Mouse (Mus musculus) gastrocnemius, postnatal 25 days (tissue): ENCODE measurements at regions not wholly inside any gene's neighbourhood (a gene's known extent, or its start where the extent isn't known, plus 50 kb on each side); places are given as distances from the start of the nearest gene placed in this dataset.
"Not testable (repeated sequence)": the region's sequence is repeated elsewhere in the genome, so short reads cannot be mapped to it uniquely, and the experiment has no call there.

ENCODE experiments used
- DNase-seq: peaks from one replicate; pipeline ENCODE4 v3.0.0; 2022

DNA sequence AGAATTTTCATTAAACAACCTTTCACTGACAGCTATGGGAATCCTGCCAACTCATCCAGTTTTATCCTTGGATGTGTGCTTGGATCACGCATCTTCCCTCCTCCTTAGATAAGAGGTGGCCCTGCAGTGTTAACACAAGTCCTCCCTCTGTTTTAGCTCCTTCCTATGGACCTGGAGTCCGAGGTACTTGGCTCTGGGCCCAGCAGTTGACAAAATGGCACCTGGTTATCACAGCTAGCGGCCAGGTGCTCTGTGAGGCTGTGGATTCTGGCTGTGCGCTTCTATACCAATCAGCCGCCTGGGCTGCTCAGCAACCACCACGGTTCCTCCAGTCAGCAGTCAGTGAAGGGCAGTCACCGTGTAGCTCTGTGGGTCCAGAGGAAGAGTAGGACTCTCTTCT, 157.4 kb downstream of the Prdm2 start:
- DNase-seq = no peak

DNA sequence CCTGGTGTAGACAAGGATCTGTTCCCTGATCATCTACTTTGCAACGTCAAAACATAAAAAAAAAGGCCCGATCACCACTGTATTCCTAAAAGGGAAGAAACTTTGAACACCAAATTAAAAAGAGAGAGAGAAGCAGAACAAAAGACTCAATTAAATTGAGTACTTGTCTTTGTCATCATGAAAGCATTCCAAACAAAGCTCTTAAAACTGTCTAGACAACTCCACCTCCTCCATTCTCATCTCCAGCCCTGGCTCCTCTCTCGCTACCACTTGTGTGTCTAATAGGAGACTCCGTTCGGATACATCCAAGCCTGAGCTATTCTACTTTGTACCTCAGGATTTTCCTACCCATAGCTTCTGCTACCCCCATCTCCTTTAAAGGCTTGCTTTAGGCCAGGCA, 159.8 kb downstream of the Prdm2 start:
- DNase-seq = no peak

DNA sequence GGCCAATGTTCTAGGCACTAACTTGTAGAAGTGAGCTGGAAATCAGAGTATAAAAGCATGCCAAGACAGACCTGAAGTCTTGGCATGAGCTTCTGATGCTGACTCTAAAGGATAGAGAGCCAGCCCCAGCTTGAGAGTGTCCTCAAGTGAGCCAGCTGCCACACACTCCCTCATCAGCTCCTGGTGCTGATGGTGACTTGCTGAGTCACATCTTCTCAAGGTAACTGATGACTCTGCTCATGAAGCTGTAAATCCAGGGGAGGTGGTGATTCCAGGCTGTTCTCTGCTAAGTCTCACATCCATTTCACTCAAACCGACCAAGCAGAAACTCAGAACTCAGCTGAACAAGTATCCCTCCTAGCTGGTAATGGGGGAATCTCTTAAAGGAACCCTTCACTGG, 161.6 kb downstream of the Prdm2 start:
- no peak for DNase-seq

DNA sequence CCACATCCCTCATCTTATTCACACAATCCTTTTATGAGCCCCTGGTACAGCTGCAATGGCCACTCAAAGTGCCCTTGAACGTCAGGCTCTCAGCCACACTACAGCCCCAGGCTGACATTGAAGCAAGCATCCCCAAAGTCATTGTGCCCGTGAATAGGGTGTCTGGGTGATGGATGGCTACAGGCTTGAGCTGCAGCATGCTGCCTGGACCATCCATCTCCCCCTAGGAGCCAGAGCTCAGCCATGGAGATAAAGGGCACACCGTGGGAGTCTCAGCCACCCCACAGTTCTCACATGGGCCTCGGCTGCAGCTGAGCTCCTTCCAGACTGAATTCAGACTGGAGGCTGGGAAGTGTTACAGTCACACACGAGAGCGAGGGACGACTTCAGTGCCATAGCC, 167.6 kb downstream of the Prdm2 start:
- DNase-seq = no peak

DNA sequence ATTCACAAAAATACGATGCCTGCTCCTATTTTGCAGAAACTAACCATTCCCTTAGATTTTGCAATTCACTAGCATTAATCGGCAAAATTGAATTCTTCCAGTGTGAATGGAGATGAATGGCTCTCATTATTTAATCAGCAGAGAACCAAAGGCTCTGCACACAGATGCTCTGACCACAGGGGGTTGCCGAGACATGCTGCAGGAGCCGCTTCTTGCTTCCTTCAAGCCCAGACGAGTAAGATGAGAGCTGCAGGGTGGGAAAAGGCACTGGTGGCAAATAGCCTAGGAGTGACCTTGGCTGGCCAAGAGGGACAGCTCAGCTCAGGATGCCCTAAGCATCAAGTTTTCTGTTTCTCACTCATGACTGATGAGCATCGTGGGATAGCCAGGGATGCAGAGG, 170.0 kb downstream of the Prdm2 start:
- no peak for DNase-seq

DNA sequence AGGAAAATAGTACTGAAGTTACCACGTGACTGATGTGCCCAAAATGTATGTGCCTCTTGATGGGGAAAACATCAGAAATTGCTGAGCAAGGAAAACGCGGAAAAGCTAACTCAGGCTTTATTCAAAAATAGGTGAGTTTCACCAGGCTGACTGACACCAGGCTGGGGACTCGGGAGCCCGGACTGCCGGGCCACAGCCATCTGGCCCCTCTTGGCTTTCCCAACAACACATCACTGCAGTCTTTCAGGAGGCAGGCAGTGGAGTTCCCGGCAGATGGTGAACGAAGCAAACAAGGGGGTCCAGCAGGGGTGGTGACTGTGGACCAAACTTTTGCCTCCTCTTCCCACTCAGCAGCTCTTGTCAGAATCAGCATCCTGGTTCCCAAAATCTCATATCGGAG, 174.2 kb downstream of the Prdm2 start:
- no peak for DNase-seq

DNA sequence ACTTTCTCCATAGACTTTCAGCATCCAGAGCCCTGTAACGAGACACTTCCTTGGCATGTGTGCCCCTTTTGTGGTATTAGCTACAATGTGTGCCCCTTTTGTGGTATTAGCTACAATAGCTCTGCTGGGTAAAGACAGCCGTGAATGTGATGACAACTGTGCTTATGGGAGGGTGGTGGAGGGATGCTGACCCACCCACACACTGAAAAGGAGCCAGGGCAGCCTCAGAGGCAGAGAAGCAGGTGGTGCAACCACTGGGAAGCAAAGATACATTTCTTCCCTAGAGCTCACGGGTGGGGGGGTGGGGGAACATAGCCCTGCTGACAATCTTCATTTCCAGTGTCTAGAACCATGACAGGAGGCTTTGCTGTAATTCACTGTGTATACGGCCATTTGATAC, 176.1 kb downstream of the Prdm2 start:
- DNase-seq = no peak

DNA sequence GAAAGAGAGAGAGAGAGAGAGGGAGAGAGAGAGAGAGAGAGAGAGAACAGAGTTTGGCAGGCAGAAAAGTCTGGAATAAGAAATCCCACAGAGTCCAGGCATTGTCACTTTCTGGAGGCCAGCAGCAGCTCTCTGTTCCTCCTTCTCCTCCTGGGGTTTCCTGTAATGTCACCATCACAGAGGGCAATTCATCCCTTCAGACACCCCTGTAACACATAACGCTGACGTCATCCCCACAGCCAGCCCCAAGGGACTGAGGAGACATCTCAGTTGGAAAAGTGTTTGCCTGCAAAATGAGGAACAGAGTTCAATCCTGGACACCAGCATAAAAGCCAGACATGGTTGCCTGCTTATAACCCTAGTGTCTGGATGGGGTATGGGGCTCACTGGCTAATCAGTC, 177.7 kb downstream of the Prdm2 start:
- not testable (repeated sequence) for DNase-seq

DNA sequence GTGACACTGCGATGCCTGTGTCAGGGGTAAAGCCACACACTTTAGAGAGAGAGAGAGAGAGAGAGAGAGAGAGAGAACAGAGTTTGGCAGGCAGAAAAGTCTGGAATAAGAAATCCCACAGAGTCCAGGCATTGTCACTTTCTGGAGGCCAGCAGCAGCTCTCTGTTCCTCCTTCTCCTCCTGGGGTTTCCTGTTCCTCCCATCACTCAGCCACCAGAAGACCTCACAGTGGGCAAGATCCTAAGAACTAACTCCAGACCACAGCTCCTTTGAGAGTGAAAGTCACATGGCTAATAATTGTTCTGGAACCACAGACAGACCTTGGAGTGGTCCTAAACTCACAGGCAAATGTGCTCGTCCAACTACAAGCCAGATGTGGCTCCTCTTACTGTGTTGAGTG, 178.5 kb downstream of the Prdm2 start:
- not testable (repeated sequence) for DNase-seq

DNA sequence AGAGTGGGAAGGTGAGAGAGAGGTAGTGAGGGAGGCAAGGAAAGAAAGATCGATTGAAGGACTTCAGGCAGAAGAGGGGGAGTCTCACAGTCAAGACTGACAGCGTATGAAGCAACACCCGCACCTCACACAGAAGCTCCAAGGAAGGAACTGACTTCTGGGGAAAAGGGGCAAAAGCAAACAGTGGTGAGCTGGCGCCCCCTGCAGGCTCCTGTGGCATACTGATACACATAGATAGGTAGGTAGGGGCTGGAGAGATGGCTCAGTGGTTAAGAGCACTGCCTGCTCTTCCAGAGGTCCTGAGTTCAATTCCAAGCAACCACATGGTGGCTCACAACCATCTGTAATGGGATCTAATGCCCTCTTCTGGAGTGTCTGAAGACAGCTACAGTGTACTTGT, 183.0 kb downstream of the Prdm2 start:
- not testable (repeated sequence) for DNase-seq

DNA sequence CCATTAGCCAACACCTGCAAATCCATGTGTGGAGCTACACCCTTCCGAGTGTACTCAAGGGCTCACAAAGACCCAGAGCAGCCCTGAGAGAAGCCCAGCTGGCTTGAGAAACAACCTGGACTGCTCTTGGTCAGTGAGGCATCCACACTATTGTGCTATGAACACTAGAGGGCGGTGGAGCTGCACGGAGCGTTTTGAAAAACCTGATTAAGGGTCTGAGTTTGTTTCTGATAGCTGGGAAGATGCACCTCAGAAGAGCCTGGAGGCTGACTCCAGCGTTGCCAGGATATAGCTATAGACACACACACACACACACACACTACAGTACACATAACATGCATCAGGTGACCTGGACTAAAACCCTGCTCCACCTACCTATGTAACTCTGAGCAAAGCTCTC, 185.5 kb downstream of the Prdm2 start:
- DNase-seq = no peak

DNA sequence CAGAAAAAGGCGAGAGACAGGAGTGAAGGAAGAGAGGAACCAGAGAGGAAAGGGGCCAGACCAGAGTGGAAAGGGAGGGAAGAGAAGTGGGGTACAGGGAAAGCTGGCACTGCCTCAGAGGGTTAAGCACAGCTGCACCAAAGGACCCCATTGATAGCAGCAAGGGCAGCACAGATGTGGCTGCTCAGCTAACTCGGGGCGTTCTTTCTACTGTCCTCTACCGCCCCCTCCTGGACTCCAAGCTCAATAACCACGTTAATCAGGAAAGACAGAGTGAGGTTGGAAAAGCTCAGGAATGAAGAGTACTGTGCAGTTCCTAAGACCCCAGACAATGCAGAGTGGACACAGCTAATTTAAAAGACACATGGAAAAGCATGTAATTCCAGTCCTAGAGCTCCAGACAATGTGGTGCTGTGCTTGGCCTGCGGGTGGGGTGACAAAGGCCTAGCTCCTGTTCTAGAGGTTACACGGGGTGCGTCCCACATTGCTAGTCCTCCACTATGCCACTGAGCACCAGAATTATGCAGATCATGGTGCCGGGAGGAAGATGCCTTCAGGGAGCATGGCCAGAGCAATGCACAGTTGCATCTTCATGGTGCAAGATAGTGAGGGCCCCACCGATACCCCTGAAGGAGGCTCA, 191.4 kb downstream of the Prdm2 start:
- DNase-seq = no peak

DNA sequence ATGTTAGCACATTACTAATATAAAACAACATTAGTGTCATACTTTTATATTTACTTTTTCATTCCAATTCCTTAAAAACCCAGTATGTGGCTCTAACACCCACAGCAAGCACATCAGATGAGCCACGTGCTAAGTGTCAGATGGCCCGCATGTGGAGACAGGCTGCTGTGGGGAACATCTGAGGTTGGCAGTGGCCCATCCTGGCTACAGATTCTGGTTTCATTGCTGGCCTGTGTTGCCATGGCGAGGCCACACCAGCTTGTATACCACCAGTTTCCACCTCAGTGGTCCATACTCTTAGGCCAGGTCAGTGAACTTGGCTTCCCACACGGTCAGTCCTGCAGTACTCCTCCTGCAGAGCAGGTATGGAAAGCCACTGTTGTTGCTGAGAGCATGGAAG, 192.1 kb downstream of the Prdm2 start:
- DNase-seq = no peak

DNA sequence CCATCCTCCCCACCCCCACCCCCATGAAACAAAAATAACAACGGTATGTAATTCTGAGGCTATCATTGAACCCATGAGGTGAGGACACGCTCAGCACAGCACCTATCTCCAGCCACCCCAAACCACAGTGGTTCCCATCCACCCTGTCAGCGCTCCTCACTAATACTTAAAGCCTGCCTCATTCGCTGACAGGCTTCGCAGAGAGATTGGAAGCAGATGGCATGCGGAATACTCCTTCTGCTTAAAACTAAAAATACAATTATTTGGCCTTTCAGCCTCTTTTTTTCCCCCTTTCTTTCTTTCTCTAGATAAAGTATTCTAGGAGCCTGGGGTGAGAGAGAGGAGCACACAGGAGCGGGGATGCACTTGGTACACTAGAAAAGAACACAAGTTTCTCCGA, 199.9 kb downstream of the Prdm2 start:
- no peak for DNase-seq

DNA sequence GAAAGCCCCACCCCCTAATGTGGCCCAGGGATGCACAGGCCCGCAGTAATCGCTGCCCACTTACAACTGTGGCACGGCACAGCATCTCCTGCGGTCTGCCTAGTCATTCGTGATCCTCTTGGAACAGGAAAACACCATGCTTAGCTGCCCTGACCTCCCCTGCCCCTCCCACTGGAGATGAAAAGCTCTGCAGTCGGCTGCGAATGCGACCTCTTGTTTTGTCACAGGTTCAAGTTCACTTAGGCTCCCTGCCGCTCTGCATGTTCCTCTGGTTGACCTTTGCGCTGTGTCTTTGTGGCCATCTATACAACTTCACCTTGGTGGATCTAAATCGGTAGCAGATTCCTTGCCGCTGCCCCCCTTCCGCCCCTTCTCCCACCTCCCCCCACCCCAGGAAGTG, 210.8 kb downstream of the Prdm2 start:
- no peak for DNase-seq

DNA sequence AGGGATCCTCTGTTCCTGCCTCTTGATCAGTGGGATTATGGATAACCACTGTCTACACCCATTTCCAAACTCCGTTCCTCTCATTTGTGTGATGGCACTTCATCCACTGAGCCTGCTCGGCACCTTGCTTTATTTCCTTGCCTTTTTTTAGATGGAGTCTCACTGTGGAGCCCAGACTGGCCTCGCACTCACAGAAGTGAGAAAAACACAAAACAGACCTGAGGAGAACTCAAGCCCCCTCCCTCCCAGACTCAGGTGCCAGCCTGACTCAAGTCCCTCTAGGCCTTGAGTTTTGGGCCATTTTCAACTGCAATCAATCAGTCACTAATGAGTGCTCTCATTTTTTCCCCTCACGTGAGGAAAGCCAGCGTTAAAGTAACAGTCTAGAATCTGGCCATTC, 211.3 kb downstream of the Prdm2 start:
- no peak for DNase-seq

DNA sequence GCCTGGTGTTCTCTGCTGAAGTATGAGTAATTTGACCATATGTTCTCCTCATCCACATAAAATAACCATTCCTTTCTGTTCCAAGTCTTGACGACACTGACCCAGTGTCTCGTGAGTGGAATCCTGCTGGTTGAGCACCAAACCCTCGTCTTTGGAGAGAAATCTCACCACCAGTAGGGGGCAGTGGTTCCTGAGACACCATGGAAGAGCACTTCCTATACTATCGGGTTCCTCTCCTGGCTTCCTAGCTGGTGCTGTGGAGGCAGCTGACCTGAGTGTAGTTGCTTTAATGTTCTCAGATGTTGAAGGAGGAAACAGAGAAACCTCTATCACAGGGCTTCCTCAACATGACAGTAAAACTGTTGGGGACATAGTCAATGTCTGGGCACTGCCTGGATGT, 216.4 kb downstream of the Prdm2 start:
- DNase-seq = no peak

DNA sequence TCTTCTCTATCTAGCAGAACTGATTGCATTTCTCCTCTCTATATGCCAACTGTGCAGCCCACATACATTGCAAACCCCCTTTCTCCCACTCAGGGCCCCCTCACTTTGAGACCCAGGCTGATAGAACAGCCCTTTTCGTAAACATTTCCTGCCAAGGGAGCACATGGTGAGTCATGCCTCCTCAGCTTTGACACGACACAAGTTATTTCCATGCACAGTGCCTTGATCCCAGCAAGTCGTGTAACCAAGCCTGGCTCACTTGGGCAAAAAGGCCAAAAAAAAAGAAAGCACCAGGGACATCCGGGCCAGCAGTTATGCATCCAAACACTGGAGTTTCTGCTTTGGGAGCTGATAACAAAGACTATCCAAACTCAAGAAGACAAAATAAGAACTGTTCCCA, 221.4 kb downstream of the Prdm2 start:
- no peak for DNase-seq

DNA sequence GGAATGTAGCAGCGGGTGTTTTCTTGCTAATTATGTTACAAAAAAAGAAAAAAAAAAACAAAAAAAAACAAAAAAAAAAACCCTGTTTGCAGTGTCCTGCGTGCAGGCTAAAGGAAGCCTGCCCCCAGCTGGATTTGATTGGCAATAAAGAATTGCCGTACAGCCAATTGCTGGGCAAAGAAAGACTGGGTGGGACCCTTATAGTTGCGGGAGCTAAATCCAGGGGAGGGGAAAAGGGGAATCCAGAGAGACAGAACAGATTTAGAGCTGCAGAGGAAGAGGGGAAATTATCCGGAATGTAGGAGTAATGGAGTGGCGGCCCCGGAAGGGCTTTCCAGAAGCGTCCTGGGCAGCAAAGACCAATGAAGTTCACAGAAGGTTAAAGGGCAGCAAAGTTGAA, 223.6 kb downstream of the Prdm2 start:
- DNase-seq = no peak

DNA sequence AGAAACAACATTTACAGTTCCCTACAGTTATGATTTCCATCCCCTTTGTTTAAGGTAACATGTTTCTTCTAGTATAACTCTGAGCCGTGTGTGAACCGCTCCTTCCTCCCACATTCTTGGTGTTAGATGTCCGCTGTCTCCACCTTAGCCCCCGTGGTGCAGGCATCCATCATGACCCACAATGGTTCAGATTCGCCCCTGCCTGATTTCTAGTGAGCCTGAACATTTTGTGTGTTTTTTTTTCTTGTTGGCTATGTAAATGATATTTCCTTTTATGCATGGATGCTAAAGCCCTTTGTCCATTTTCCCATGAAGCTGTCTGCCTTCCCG, 229.5 kb downstream of the Prdm2 start:
- DNase-seq = no peak

DNA sequence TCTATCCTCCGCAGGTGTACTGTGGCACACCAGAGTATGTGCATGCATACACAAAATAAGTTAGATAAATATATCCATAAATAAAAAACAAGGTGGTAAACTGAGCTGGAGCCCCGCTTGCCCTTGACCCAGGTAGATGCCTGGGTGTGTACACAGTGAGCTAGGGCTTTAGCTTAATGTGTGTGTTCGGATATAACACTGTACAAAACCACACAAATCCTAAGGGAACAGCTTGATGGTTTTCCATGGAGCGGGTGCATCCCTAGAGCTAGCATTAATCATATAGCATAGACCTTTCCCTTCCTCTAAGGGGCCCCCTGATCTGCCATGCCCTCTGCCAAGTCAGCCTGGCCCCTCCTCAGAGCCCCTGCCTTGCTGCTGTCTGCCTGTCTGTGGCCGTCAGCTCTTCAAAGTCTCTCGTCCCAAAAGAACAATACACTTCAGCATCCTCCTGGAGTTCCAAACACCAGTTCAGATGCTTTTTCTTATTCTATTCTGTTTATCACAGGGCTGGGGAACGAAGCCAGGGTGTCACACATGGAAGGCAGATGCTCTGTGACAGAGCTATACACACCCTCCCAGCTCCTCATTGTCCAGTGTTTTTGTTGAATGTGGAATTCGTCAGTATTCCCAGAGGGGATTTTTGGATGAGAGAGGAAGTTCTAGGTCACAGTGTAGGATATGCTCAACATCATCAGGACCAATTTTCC, 230.1 kb downstream of the Prdm2 start:
- DNase-seq = no peak

DNA sequence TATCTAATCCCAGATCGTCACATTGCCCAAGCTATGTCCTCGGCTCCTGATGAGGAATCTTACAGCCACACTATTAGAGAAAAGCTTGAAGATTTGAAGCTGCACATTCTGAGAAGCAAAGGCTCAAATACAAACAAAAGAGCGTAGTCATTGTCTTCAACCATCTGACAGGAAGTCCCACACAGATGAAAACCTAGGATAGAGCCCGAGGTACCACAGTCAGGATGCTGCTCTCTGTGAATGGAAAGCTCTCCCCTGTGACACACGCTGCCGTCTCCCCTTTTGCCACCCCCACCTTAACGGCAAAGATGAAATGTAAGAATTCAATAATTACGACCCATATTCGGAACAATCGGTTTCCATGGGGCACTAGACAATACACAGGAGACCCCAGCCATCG, 237.2 kb downstream of the Prdm2 start:
- no peak for DNase-seq

DNA sequence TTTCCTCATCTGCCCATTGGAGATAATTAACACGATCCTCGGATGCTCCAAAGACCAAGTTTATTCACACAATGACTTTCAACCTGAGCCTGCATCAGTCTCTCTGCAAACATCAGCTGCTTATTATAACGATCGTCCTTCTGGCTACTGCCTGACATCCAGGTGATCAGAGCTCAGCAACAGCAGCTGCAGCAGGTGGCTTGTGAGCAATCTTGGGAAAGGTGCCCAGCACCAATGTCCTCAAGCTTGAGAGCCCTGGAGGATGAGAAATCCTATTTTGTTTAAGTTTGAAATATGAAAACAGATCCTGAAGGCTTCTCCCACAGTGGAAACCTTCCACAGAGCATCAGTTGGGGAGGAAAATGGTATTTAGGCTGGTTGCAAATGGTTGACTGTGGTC, 242.8 kb downstream of the Prdm2 start:
- peak; percentile 9 for DNase-seq

DNA sequence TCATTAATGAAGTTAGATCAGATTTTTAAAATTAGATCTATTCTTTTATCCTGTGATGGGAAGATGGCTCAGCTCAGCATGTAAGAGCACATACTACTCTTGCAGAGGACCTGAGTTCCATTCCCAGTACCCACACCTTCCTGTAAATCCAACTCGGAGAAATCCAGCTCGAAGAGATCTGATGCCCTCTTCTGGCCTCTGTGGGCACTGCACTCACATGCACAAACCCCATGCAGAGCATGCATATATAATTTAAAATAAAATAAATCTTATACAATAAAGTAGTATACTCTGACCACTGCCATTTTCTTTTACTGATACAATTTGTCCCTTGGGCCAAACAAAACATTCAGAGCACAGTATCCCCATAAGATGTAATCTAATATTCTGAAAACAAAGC, 245.2 kb downstream of the Prdm2 start:
- no peak for DNase-seq
